Mouse (Mus musculus): ENCODE measurements around the gene Rbp2.

Rbp2 gene

GRCm38 (mm10) chr9:98485815-98486214, at the start of gene Rbp2:
Gene Rbp2, plus strand, starts transcription at chr9:98486115.
- DNase-seq (ENCODE audit: low spot score) = no peak

GRCm38 (mm10) chr9:98437819-98438218, 48.1 kb upstream of the Rbp2 start:
- no peak for DNase-seq (ENCODE audit: low spot score)

DNA sequence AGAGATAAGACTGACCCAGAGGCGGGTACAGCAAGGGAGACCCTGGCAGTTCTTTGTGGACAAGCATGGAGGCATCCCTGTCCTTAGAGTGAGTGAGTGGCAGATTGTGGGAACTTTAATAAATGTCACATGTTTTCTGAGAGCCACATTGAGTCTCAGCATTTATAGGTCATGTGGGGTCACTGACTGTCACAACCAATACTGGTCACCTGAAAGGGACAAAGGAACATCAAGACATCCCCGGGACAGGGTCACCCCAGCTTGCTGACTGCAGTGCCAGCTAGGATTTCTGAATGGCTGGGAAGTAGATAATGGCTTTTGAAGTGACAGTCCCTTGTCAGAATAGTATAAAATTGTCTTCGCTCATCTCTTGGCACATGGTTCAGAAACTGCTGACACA, 46.8 kb upstream of the Rbp2 start:
- no peak for DNase-seq (ENCODE audit: low spot score)

- peak; percentile 35 for DNase-seq (ENCODE audit: low spot score)
Observed at GRCm38 (mm10) chr9:98442638-98443037, 43.3 kb upstream of the Rbp2 start.

GRCm38 (mm10) chr9:98445359-98446149, 40.4 kb upstream of the Rbp2 start:
- DNase-seq (ENCODE audit: low spot score) = no peak

- no peak for DNase-seq (ENCODE audit: low spot score)
Observed at GRCm38 (mm10) chr9:98450976-98451375, 34.9 kb upstream of the Rbp2 start.

- no peak for DNase-seq (ENCODE audit: low spot score)
Observed at GRCm38 (mm10) chr9:98466709-98467108, 19.2 kb upstream of the Rbp2 start.

- DNase-seq (ENCODE audit: low spot score) = no peak
Observed at GRCm38 (mm10) chr9:98480172-98480749, 5.7 kb upstream of the Rbp2 start.

DNA sequence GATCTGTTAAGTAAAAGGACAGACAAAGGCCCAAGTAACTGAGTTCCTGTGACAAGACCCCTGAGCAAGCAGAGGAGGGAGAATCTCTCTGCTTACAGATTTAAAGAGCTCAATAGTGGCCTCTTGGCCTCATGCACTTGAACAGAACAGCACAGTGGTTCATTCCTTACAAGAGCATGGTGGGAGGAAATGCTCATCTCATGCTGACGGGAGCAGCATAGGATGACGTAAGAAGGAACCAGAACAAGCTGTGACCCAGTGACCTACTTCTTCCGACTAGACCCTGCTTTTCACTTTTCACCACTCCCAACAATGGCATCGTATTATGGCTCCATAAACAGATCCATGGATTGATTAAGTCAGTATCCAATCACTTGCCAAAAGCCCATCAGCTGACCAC, 3.7 kb upstream of the Rbp2 start:
- no peak for DNase-seq (ENCODE audit: low spot score)

DNA sequence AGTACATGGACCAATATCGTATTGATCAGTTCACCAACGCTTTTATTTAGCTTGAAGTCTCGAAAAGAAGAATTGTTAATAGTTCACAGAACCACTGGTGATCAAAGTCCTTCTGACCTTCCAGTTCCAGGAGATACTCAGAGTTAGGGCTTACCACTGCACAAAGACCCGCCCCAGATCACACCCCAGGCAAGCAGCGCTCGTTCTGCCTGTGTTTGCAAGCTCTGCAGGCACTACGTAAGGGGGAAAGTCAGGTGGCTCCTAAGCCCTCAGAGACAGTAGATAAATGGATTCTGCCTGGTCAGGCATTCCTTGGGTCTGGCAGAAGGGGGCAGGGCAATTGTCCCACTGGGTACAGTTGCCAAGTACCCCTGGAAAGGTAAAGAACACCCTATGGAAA, 895 bp upstream of the Rbp2 start:
- no peak for DNase-seq (ENCODE audit: low spot score)

- no peak for DNase-seq (ENCODE audit: low spot score)
Observed at GRCm38 (mm10) chr9:98487273-98487672, 1.4 kb downstream of the Rbp2 start.

GRCm38 (mm10) chr9:98489532-98489931, 3.6 kb downstream of the Rbp2 start:
- DNase-seq (ENCODE audit: low spot score) = no peak

GRCm38 (mm10) chr9:98490128-98490527, 4.2 kb downstream of the Rbp2 start:
- no peak for DNase-seq (ENCODE audit: low spot score)

- no peak for DNase-seq (ENCODE audit: low spot score)
Observed at GRCm38 (mm10) chr9:98491071-98491470, 5.2 kb downstream of the Rbp2 start.

DNA sequence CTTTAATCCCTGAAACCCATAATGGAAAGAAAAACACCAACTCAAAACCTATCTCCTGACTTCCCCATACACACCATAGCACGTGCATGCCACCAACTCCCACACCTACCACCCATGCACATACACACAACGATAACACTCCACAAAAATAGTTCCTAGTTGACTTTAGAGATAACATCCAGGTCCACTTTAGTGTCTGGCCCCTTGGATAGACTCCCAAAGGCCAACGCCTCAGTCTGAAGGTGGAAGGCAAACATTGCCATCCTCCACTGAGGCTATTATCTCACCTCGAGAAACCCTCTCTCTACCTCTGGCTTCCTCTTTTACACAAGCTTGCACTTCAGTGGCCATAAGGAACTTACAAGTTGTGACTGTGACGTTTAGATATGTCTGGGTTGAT, 6.3 kb downstream of the Rbp2 start:
- no peak for DNase-seq (ENCODE audit: low spot score)

GRCm38 (mm10) chr9:98492821-98493220, 6.9 kb downstream of the Rbp2 start:
- DNase-seq (ENCODE audit: low spot score) = no peak

DNA sequence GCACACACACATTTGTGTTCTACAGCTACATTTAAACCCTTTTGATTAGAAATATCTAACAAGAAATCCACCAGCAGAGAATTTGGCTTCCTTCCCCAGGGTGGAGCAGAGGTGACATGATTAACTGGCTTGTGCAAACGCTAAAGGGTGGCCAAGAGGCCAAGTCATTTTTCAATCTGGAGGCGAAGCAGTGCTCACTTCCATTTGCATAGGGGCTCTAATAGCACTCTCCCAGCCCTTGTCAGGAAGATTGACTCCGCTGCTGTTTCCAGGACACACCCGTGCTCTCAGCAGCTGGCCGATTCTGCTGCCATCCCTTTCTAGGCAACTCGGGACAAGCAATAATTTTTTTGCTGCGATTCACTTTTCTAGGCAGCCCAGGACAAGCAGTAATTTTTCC, 11.2 kb downstream of the Rbp2 start:
- peak; percentile 7 for DNase-seq (ENCODE audit: low spot score)

- DNase-seq (ENCODE audit: low spot score) = no peak
Observed at GRCm38 (mm10) chr9:98497990-98498389, 12.1 kb downstream of the Rbp2 start.

GRCm38 (mm10) chr9:98498717-98499268, 12.9 kb downstream of the Rbp2 start:
- peak; percentile 9 for DNase-seq (ENCODE audit: low spot score)

DNA sequence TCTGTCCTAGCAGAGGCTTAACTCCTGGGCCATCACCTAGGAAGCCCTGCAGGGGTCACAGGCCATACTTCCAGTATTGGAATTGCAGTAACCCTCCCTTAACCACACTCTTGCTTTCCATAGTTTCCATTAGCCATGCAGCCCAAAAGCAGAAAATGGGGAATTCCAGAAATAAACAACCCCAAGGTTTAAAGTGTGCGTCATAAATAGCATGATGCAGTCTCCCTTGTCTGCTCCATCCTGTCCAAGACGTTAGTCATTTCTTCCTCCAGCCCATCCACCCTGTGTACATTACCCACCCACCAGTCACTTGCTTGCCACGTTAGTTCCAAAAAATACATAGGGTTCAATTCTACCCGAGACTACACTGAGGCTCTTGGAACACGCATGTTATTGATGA, 13.7 kb downstream of the Rbp2 start:
- DNase-seq (ENCODE audit: low spot score) = no peak

DNA sequence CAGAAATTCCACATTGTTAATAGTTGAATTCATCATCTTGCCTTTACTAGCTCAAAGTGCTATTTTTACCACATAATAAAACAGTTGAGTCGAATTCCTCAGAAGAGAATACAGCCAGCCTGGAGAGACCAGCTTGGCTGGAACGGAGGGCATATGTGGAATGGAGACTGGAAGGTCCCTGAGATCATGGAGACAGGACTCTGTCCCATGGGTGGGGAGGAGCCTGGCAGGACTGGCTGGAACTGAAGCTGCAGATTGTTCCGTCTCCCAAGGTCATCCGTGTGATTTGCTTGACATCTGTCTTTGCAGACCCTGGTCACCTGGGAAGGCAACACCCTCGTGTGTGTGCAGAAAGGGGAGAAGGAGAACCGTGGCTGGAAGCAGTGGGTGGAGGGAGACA, 21.6 kb downstream of the Rbp2 start:
- no peak for DNase-seq (ENCODE audit: low spot score)

GRCm38 (mm10) chr9:98510363-98511055, 24.6 kb downstream of the Rbp2 start:
- DNase-seq (ENCODE audit: low spot score) = no peak

GRCm38 (mm10) chr9:98523872-98524271, 38.0 kb downstream of the Rbp2 start:
- DNase-seq (ENCODE audit: low spot score) = no peak

All from urinary bladder, postnatal 25 days (tissue).